Mouse (Mus musculus) ES-E14 (cell line): Measurements from ENCODE around the gene Tgoln1. TPM values are rescaled to one million over a fixed set of nuclear protein-coding genes. Genes with fewer than 3 reads are reported as not detected.

Experiments
- DNase-seq: peaks from one replicate; pipeline ENCODE4 v3.0.0-alpha.2; 2013; ENCODE audit warnings: low read depth, low spot score
- H3K27ac ChIP-seq: 2 replicates; pipeline ENCODE4 v1.5.1; 2012; ENCODE audit warnings: low read depth, mild to moderate bottlenecking, low read length, moderate library complexity, mixed read lengths; ENCODE audit not compliant: poor library complexity, insufficient read depth, severe bottlenecking
- H3K36me3 ChIP-seq: 2 replicates; pipeline ENCODE4 v1.6.1; 2012; ENCODE audit warnings: mild to moderate bottlenecking, low read length, moderate library complexity, mixed read lengths; ENCODE audit not compliant: control insufficient read depth, poor library complexity, insufficient read depth, severe bottlenecking
- H3K4me1 ChIP-seq, 2 experiments: fragments of 150-350 bp in 1 of 2; sonication (generic) in 1 of 2; 2 replicates each; pipeline ENCODE4 v1.6.1; 2012; ENCODE audit warnings: low read length in 2 of 2, mild to moderate bottlenecking in 1 of 2, mixed read lengths in 1 of 2; ENCODE audit not compliant: control insufficient read depth in 2 of 2, insufficient read depth in 2 of 2, poor library complexity in 1 of 2
- H3K4me3 ChIP-seq, 2 experiments: fragments of 150-350 bp in 1 of 2; sonication (generic) in 1 of 2; 2 replicates each; pipeline ENCODE4 v1.5.1; 2012; ENCODE audit warnings: low read length in 2 of 2, low read depth in 1 of 2, mild to moderate bottlenecking in 1 of 2, mixed read lengths in 1 of 2; ENCODE audit not compliant: insufficient read depth in 1 of 2, poor library complexity in 1 of 2, severe bottlenecking in 1 of 2
- H3K9ac ChIP-seq: 2 replicates; pipeline ENCODE4 v1.6.1; 2012; ENCODE audit warnings: low read depth, mild to moderate bottlenecking, low read length, mixed read lengths; ENCODE audit not compliant: poor library complexity, insufficient read depth, severe bottlenecking
- H3K9me3 ChIP-seq: fragments of 150-350 bp; sonication (generic); 2 replicates; pipeline ENCODE4 v1.6.1; 2012; ENCODE audit warnings: low read depth, mild to moderate bottlenecking, low read length; ENCODE audit not compliant: control insufficient read depth, insufficient read depth
- CHD2 ChIP-seq: IDR thresholded peaks from 2 replicates; pipeline ENCODE4 v1.6.1; 2014; ENCODE audit warnings: mild to moderate bottlenecking, low read depth, low read length, inconsistent platforms
- HCFC1 ChIP-seq: IDR thresholded peaks from 2 replicates; pipeline ENCODE4 v1.6.1; 2012; ENCODE audit warnings: low read length, inconsistent platforms, borderline replicate concordance; ENCODE audit not compliant: insufficient read depth
- MAFK ChIP-seq: IDR thresholded peaks from 2 replicates; pipeline ENCODE4 v1.6.1; 2014; ENCODE audit warnings: mild to moderate bottlenecking, low read depth, low read length, inconsistent platforms; ENCODE audit not compliant: insufficient read depth
- ZC3H11A ChIP-seq: IDR thresholded peaks from 2 replicates; pipeline ENCODE4 v1.6.1; 2012; ENCODE audit warnings: low read depth, mild to moderate bottlenecking, inconsistent platforms, low read length, borderline replicate concordance
- ZNF384 ChIP-seq: IDR thresholded peaks from 2 replicates; pipeline ENCODE4 v1.6.1; 2012; ENCODE audit warnings: low read depth, low read length, inconsistent platforms
- in situ Hi-C, 2 experiments: fragments of 600-800 bp; cut with MboI; formaldehyde crosslinking; loops; one replicate each; pipeline ENCODE4 v1.15.1; 2025; ENCODE audit warnings: low sequenced_read_pairs in 2 of 2, inconsistent platforms in 1 of 2; ENCODE audit not compliant: unreplicated experiment in 2 of 2
- total RNA-seq: library from RNA; depleted of rRNA; stranded (reverse); fragments of 300-350 nt; gene quantifications from 2 replicates; pipeline ENCODE4 v1.2.3, GENCODE M21; 2012

Gene Tgoln1
- total RNA-seq, 1 experiment, result 57.7 TPM

- H3K27ac ChIP-seq, result no peak overlapping the region
- in situ Hi-C loops, result no loop called here
- H3K4me3 ChIP-seq, result no peak overlapping the region
- no peaks in the 10 kb centered on the region for H3K36me3 ChIP-seq
- H3K9ac ChIP-seq, result no peak overlapping the region
- no peaks in the 10 kb centered on the region for H3K9me3 ChIP-seq
- DNase-seq, result no peak
- no peak for TF ChIP-seq CHD2
- no peak for TF ChIP-seq MAFK
- TF ChIP-seq ZC3H11A, result no peak
- no peak for TF ChIP-seq HCFC1
- TF ChIP-seq ZNF384, result no peak
- H3K4me1 ChIP-seq, result no peaks in the 10 kb centered on the region; a peak in 1 of 4 replicates
These were observed 35.0 kb downstream of the Tgoln1 start for GRCm38 (mm10) chr6:72581625-72582382.

- H3K4me3 ChIP-seq, result no peak overlapping the region
- no peak for DNase-seq
- no peak overlapping the region for H3K27ac ChIP-seq
- H3K36me3 ChIP-seq, result no peaks in the 10 kb centered on the region
- H3K9ac ChIP-seq, result no peak overlapping the region
- no peaks in the 10 kb centered on the region for H3K9me3 ChIP-seq
- no peak for TF ChIP-seq HCFC1
- no peak for TF ChIP-seq ZC3H11A
- TF ChIP-seq MAFK, result no peak
- no peak for TF ChIP-seq CHD2
- no peak for TF ChIP-seq ZNF384
- no peaks in the 10 kb centered on the region for H3K4me1 ChIP-seq
- in situ Hi-C loops, result no loop called here
These were observed 40.8 kb downstream of the Tgoln1 start for GRCm38 (mm10) chr6:72576041-72576440.

- in situ Hi-C loops, result no loop called here
- no peak for DNase-seq
- H3K36me3 ChIP-seq, result no peaks in the 10 kb centered on the region
- no peaks in the 10 kb centered on the region for H3K4me1 ChIP-seq
- H3K9ac ChIP-seq, result no peak overlapping the region
- no peak for TF ChIP-seq ZC3H11A
- TF ChIP-seq HCFC1, result no peak
- no peak for TF ChIP-seq ZNF384
- no peak for TF ChIP-seq MAFK
- TF ChIP-seq CHD2, result no peak
- no peak overlapping the region for H3K4me3 ChIP-seq
- H3K27ac ChIP-seq, result no peak overlapping the region
- no peaks in the 10 kb centered on the region for H3K9me3 ChIP-seq
These were observed 45.0 kb downstream of the Tgoln1 start for GRCm38 (mm10) chr6:72571826-72572225.

- Histone ChIP-seq H3K4me1 (no peaks in the 10 kb centered on the region), H3K27ac (no peak overlapping the region), H3K36me3 (no peaks in the 10 kb centered on the region), H3K9me3 (no peaks in the 10 kb centered on the region), H3K4me3 (no peak overlapping the region), H3K9ac (no peak overlapping the region)
- in situ Hi-C loops, result no loop called here
- TF ChIP-seq ZNF384, result no peak
- TF ChIP-seq MAFK, result no peak
- no peak for TF ChIP-seq ZC3H11A
- TF ChIP-seq CHD2, result no peak
- TF ChIP-seq HCFC1, result no peak
- no peak for DNase-seq
These were observed 46.0 kb downstream of the Tgoln1 start for GRCm38 (mm10) chr6:72570644-72571397.
